Mouse (Mus musculus) layer of hippocampus, adult 2 months (tissue): Measurements from ENCODE around the gene Engase. TPM values are rescaled to one million over a fixed set of nuclear protein-coding genes. Genes with fewer than 3 reads are reported as not detected.

Source experiments
- DNase-seq, 2 experiments: peaks; one replicate each; pipeline ENCODE4 v3.0.0; 2022; ENCODE audit warnings: low spot score in 2 of 2
- H3K27ac ChIP-seq: fragments of 200-600 bp; 2 replicates; pipeline ENCODE4 v1.8.1; 2022
- H3K4me3 ChIP-seq: fragments of 200-600 bp; 2 replicates; pipeline ENCODE4 v1.8.1; 2022; ENCODE audit warnings: mild to moderate bottlenecking
- CTCF ChIP-seq: fragments of 200-600 bp; conservative IDR thresholded peaks from 2 replicates; pipeline ENCODE4 v1.8.1; 2022; ENCODE audit warnings: antibody characterized with exemption, mild to moderate bottlenecking, moderate library complexity
- total RNA-seq, 2 experiments: library from RNA; stranded (reverse); gene quantifications; 2 replicates each; pipeline ENCODE4 v1.2.3; 2021

The Engase gene
- total RNA-seq, 2 experiments from 2014 or later, result 14.8 TPM

- no peak for TF ChIP-seq CTCF
- 0 out of 2 replicates have a peak overlapping the region, but pooled peaks have one; percentile 43 for H3K27ac ChIP-seq
- no peak overlapping the region for H3K4me3 ChIP-seq
- DNase-seq, result no peak
Observed at GRCm38 (mm10) chr11:118485780-118486179, 9.2 kb downstream of the Engase start.

DNA sequence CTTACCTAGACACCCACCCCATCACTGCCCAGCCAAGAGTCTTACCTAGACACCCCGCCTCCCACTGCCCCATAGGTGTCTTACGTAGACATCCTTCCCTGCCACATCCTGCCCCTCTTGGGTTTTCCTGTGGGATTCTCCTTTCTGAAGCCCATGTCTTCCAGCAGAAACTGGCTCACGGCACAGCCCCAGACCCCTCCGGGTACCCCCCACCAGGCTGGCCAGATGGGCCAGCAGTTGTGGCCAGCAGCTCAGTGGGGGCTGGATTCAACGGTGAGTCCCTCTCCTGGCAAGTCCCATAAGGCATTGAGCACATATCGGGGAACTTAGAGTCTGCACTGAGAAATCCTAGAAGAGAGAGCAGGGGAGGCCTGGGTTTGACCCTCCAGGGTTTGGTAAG is 9.7 kb downstream of the Engase start:
- no peak for TF ChIP-seq CTCF
- H3K27ac ChIP-seq, result no peak overlapping the region
- no peak for DNase-seq
- no peak overlapping the region for H3K4me3 ChIP-seq

- TF ChIP-seq CTCF, result no peak
- no peak for DNase-seq
- Histone ChIP-seq H3K27ac (no peak overlapping the region), H3K4me3 (no peak overlapping the region)
Observed at GRCm38 (mm10) chr11:118486881-118487772, 10.5 kb downstream of the Engase start.

GRCm38 (mm10) chr11:118488191-118488906 is 11.7 kb downstream of the Engase start:
- TF ChIP-seq CTCF, result peak; percentile 71
- Histone ChIP-seq H3K4me3 (no peak overlapping the region), H3K27ac (no peak overlapping the region)
- DNase-seq, result no peak

DNA sequence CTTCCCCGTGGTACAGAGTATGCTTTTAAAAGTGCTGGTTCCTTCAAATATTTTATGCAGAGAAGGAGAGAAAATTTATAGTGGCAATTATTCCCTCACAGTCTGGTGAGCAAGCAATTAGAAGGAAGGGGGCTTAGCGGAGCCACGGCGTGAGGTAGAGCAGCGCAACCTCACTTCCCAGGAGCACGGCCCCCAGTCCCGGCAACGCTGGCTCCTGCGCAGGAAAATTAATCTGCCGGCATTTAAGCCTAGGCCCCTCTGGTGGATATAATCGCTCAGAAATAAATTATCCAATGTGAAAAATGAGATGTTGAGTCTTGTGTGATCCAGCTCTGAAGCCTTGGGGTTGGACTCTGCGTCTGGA is 12.3 kb downstream of the Engase start:
- H3K27ac ChIP-seq, result no peak overlapping the region
- H3K4me3 ChIP-seq, result no peak overlapping the region
- no peak for DNase-seq
- TF ChIP-seq CTCF, result no peak

GRCm38 (mm10) chr11:118490566-118491218 is 14.1 kb downstream of the Engase start:
- peak in 1 of 2 experiments; percentile 82 for DNase-seq
- H3K27ac ChIP-seq, result no peak overlapping the region
- H3K4me3 ChIP-seq, result no peak overlapping the region
- peak; percentile 86 for TF ChIP-seq CTCF

DNA sequence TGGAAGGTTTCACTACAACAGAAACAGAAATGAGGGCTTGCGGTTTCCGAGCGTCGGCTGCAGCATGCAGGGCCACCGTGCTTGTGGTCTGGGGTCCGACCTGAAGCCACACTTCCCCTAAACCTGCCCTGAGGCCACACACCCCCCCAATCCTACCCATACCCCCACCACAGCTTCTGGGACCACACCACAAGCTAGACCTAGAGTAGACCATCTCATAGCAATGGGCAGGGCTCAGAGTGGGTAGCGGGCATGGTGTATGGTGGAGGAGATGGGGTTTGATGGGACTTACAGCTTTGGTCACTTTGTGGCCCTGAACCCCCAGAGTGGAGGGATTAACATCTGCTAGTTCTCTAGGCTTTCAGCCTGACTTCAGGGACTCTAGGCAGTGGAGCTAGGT is 14.6 kb downstream of the Engase start:
- H3K27ac ChIP-seq, result no peak overlapping the region
- no peak for DNase-seq
- no peak overlapping the region for H3K4me3 ChIP-seq
- no peak for TF ChIP-seq CTCF

- DNase-seq, result no peak
- TF ChIP-seq CTCF, result no peak
Observed at GRCm38 (mm10) chr11:118493458-118493857, 16.8 kb downstream of the Engase start.

DNA sequence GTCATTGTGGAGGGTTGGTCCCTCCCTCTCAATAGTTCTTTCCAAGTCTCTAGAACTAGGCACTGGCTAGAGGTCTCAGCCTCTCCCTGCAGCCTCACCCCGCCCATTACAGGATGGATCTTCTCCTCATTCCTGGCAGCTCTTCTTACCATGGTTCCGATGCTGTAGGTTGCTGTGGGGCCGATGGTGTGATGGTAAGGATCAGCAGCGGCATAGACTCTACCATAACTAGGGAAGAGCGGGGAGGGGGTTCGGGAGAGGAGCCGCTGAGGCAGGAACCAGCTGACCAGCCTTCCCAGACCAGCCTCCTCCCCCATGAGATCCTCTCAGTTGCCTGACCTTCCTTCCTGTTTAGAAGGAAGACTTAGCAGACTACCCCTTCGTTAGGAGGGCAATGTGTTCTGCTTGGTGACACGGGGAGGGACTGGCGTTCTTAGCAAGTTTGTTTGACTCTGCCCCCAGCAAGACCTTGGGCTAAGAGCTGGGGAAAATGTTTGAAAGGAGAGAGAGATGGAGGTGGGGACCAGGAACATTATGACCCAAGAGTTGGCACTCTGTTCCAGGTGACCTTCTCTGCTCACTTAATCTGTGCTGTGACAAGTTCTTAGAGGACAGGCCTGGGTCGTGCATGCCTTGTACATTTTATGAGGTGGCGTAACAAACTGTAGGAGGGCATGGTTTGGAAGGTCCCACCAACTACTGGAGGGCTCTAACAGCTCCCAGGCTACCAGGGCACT is 17.5 kb downstream of the Engase start:
- Histone ChIP-seq H3K4me3 (no peak overlapping the region), H3K27ac (peak overlapping the region; percentile 73; the same call in 1 of the 2 replicates)
- no peak for TF ChIP-seq CTCF
- no peak for DNase-seq

More at GRCm38 (mm10) chr11:118493458-118493857, 16.8 kb downstream of the Engase start:
- H3K27ac ChIP-seq, result peak overlapping the region; percentile 73
- H3K4me3 ChIP-seq, result no peak overlapping the region

DNA sequence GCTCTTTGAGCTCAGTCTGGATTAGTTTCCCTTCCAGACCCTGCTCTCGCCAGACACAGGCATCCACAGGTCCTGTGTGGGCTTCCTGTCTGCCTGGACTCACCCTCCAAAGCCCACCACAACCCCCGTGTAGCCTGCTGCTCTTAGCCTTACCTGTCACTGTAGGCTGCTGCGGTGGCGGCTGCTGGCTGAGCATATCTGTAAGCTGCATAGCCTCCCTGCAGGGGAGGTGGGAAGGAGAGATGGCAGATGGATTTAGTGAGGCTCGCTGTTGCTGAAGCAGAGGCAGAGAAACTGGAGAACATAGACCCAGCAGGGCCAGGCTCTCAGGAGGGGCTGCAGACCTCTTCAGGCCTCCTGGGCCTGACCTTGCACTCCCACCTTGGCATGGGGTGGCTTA is 18.4 kb downstream of the Engase start:
- no peak overlapping the region for H3K4me3 ChIP-seq
- DNase-seq, result no peak
- no peak for TF ChIP-seq CTCF
- peak overlapping the region; percentile 85 for H3K27ac ChIP-seq

DNA sequence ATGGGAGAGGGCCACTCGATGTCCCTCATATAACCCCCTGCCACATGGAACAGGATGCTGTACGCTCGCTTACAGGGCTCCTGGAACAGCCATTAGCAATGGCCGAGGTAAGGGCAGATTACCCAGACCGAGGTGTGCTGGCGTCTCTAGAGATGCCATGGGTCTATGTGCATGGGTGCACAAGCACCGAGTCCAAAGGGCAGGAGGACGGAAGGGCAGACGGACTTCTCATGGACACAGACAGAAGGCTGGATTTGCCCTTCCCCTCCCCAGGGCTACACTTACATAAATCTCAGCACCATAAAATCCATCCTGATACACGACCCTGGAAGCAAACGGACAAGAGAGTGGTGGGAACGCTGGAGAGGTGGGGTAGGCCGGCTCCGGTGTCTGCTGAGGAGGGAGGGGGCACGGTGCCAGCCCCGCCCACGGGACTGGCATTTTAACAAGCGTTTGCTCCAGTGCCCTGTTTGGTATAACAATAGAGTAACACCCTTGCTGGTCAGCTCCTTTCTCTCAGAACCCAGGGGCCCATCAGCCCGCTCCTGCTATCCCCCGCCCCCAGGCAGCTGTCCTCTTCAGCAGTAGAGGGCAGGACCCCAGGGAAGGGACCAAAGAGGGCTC is 19.5 kb downstream of the Engase start:
- TF ChIP-seq CTCF, result no peak
- Histone ChIP-seq H3K27ac (peak overlapping the region; percentile 85), H3K4me3 (no peak overlapping the region)
- DNase-seq, result no peak

GRCm38 (mm10) chr11:118502990-118503389 is 26.4 kb downstream of the Engase start:
- no peak overlapping the region for H3K4me3 ChIP-seq
- H3K27ac ChIP-seq, result no peak overlapping the region
- TF ChIP-seq CTCF, result no peak
- DNase-seq, result no peak
